Mouse (Mus musculus): ENCODE results near the gene Traf3ip3.
A peak's percentile ranks its signal among the peaks of the same experiment; 100 is the strongest.

The Traf3ip3 gene

DNA sequence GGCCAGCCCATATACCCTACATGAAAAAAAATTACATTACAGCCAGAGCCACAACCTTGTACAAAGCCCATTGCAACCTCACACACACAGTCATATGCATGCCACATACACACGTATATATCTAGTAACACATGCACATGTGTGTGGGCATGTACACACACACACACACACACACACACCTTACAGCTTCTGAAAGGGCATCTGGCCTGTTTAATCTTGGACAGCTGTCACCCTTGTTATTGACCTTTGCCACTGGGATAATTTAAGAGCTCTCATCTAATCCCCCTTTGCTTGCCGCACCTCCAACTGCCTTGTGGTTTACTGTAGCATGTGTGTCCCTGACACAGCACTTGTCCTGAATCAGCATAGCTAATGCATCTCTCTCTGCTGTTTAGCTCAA, 2.3 kb upstream of the Traf3ip3 start:
- DNase-seq: no peak

DNA sequence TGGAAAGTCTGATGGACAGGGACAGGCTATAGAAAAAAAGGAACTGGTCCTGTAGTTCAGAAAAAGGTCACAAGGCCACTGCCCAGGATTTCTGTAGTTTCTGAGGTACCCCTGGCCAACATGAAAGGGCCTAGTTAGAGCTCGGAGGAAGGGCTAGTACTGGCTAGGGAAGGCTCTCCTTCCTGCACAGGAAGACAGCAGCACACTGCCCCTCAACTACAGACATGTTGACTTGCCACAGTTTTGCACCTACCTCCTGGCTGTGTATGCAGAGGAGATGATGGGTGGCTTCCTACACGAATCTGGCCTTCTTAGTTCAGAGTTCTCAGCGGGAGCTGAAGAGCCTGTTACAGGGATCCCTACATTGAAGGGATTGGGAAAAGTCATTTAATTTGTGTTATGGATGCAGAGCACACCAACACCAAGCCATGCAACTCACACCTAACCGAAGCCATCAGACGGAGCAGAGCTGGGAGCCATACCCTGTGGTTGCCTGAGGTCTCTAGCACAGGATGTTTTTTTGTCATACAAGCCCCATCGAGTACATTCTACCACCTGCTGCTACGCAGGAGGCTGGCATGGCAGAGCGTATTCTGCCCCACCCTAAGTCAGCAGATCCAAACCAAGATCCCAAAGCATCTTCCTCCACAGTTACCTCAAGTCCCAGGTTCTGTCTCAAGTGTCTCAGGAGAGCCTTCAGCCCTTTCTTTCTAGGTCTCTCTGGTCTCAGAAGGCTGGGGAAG, 692 bp downstream of the Traf3ip3 start:
- peak; percentile 75 for DNase-seq

DNA sequence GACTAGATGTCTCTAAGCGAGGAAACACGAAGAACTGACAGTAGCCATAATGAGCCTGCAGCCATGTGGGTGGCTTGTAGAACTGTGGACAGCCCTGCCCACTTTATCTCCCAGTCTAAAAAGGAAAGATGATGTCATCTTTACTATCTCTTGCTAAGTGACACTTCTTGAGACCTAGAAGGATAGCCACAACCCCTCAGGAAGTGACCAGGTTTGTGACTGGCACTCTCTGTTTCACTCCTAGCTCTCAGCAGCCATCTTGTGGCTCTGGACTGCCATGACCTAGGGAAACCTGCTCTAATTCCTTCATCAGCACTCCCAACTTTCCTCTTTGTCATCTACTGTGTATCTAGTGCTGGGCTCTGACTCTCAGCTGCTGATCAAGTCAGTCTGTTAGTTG, 3.2 kb downstream of the Traf3ip3 start:
- no peak for DNase-seq

DNA sequence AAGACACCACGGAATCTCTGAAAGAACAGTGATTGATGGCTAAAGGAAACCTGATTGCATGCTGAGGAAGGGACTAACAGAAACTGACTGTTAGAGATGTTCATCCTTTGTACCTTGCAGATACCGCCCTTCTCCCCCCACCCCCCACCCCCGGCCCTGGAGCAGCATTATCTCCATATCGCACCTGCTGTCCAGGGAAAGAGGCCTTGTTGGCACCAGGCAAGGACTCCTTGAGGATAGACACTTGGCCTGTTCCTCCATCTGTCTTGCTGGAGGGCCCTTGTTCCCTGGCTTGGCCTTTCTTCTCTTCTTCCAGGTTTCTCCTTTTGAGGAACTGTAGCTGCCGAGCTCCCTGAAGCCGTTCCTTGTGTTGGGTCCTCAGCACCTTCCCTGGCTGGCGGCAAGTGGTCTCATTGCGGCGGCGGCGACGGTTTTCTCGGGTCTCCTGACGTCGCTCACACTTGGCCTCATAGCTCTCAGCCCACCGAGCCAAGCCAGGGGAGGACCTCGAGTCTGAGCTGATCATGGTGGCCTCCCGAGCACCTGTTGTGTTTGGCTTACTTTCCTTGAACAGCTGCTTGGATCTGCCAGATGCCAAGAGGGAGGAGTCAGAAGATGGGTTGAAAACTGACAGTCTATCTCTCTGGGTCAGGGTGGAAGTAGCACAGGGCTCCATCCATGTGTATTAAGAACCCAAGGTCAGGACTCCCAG, 3.9 kb downstream of the Traf3ip3 start:
- peak; percentile 32 for DNase-seq

DNA sequence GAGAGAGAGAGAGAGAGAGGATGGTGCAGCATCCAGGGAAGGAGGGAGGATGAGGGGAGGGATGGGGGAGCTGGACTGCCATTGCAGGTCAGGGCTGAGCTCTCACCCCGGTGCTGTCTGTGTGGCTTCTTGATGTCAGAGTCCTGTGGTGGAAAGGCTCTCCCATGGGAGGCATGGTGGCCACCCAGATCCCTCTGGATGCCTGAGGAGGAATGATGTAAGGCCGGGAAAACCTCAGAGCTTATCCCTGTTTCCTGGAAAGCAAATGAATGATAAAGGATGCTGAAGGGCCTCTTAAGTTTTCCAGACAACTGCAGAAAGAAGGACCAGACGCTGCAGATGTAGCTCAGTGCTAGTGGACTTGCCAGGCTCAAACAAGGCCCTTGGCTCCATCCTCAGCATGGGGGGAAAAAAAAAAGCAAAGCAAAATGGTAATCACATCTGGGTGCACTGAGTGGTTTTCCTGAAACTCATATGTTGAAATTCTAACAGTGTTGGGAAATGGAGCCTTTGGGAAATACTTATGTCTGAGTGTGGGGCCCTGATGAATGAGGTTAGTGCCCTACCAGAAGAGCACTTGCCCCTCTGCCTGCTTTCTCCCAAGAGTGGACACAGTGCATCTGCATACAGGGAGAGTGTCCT, 6.2 kb downstream of the Traf3ip3 start:
- DNase-seq: peak; percentile 3

DNA sequence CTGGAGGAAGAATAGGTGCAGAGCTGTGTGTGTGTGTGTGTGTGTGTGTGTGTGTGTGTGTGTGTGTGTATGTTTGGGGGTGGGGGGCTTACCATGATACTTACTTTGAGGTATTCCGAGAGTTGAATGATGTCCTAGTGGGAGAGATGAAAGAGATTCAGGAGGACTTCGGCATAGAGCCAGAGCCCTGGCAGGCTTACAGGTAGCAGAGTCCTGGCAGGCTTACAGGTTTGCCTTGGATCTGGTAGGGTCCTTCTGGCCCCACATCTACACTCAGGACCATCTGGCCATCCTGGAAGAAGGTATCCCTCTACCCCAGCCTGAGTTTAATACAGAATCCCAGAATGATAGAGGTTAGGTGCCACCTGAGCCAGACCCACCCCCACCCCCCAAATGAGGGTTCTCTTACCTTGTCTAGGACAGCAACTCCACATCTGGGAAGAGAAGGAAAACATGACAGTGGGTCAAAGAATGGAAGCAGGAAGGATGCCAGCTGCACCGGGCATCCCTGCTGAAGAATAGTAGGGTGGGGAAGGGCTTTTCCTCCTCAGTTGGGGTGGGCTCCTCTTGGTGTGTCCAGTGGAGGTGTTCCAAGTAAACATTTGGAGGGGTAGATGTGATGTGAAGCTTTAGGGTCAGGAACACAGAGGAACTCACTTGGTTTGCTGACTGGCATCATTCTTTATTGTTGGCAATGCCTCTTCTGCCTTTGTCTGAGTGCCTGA, 6.9 kb downstream of the Traf3ip3 start:
- DNase-seq: no peak

DNA sequence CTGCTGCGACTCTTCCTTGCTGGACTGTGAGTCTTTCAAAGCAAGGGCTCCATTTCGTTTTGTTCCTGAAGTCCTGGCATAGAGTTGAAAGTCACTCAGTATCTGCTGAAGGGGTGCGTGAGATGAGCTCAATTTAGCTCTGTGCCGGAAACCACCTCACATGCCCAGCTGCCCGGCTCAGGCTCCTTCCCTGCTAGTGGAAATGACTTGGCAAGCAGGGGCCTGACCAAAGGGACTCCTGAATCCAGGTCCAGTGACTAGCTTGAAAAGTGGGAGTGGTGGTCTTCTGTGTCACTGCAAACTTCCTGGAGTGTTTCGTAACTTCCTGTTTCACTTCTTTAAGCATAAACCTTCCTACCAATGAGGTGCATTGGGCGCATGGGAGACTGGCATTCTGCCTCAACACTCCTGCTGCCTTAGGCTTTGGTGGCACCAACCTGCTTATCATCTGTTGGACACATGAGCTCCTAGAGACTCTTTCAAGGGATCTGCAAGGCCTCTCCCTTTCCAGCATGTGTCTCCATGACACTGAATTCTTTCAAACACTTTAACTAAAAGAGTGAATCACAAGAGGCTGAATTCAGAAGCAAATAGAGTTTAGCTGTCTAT, 9.7 kb downstream of the Traf3ip3 start:
- no peak for DNase-seq

DNA sequence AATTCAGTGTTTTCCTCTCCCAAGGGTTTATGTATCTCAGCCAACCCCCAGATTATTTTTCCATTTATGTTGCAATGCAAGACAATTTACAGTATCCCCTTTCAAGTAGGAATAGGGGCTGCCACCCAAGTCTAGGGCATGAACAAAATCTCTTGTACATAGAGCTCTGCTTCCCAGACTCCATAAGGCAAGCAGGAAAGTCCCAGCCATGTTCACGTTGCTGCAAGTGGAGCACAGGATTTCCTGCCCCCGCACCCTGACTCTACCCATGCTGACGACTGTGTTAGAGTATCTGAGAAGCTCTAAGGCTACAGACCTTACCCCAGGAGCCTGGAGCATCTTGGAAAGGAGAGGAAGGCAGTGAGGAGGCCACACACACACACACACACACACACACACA, 11.7 kb downstream of the Traf3ip3 start:
- DNase-seq: no peak

DNA sequence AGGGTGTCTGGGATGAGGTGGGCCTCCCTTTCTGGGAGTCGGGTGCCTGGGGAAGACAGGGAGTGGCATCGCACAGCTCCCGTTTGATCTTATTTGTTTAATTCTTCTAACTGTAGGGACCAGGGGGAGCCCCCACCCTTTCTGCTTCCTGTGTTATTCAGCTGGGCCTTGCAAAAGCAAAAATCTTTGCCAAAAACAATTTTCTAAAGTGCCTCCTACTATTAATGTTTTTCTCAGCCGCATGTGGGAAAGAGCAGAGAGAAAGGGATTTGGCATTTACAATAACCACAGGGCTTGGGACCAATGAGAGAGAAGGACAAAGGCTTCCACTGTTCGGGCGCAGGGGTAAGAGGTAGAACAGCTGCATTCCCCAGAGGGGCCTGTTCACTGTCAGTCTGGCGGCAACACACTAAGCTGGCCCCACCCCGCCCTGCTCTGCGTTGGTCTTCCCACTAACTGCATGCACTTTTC, 12.3 kb downstream of the Traf3ip3 start:
- peak; percentile 75 for DNase-seq

DNA sequence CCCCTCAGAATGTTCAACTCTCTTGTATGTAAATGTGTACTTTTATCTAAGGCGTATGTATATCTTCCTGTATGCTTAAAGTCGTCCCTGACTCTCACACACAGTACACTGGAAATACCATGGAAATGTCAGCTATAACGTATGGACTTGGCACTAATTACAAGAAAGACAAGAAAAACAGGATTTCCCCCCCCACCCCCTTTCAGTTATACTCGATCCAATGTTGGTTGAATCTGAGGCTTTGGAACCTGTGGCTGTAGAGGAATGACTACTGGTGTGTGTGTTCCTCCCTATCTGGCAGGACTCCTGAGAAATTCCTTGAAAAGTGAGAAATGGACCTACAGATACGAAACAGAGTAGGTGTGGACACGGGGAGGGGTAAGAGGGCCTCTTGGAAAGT, 13.2 kb downstream of the Traf3ip3 start:
- DNase-seq: no peak

DNA sequence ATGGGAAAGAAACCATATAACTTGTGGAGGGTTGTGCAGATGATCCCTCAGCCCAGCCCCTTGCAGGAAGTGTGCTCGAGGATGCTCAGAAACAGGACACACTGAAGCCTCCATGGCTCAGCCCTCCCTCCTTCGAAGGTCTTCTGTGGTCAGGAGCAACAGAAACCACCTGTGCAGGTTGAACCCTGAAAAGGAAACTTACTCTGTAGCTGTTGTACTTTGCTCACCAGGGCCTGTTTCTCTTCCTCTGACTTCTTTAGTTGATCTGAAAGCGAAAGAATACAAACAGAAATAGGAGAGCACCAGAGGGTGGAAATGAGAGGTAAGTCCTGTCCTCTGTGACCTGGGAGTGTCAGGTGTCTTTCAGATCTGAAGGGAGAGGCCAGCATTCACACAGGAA, 20.4 kb downstream of the Traf3ip3 start:
- no peak for DNase-seq

DNA sequence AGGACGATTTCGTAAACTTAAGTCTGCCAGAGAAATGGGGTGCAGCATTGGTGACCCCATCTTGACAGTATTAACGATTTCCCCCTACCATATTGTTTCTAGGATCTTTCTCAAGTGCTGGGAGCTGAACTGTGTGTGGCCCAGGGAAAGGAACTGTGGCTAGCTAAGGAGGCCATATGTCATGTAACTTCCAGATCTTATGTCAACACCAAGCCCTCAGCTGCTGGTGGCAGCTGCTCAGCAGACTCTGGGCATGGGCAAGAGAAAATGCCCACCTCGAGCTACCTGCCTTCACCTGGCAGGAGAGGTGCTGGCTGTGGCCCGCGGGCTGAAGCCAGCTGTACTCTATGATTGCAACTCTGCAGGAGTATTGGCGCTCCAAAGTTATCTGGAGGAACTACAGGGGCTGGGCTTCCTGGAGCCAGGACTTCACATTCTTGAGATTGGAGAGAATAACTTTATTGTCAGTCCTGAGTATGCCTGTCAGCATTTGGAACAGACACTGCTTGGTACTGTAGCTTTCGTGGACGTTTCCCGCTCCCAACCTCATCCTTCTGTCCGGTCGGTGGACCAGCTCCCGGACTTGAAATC, 27.3 kb downstream of the Traf3ip3 start:
- DNase-seq: peak; percentile 35

DNA sequence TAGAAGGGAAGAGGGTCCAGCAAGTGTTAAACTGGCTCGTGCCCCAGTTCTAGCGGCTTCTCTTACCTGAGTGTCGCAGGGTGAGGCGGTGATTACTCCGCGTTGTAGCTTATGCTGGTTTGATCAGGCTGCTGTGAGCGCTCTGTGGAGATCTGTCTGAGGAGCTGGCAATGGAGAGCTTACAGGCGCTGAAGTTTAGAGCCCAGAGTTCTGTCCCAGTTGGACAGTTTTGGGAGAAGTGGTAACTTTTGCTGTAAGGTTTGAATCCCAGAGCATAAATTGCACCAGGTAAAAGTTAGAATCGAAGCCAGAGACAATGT, 27.7 kb downstream of the Traf3ip3 start:
- no peak for DNase-seq

DNA sequence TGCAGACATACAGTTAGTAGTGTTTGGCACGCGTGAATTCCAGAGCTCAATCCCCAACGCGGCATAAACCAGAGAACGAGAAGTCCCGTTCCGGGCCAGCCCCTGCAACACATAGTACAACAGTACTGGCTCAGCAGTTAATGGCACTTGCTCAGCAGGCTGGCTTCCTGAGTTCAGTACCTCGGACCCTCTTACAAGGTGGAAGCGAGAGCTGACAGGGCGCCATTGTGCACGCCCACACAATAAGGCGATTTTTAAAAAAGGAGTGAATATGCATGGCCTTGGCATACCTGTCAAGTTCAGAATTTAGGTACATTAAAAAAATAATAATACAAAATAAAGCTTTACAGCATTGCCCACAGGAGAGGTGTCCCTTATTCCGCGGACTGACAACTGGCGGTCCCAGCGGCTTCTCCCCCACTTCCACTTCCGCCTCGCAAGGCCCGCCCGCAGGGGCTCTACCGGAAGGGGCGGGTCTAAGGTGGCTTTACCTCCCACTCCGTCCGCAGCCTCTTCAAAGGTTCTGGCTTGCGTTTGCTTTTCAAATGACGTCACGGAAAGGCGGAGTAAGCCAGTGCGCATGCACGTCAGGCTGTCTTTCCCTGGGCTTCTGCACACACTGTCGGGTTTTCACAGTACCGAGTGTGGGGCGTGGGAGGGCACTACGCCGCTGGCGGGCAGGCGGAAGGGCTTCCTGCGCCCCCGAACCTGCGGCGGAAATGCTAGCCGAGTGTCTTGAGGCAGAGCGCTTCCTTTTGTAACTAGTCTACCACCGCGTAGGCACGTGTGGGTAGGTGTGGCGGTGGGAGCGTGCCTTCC, 28.3 kb downstream of the Traf3ip3 start:
- peak; percentile 98 for DNase-seq

DNA sequence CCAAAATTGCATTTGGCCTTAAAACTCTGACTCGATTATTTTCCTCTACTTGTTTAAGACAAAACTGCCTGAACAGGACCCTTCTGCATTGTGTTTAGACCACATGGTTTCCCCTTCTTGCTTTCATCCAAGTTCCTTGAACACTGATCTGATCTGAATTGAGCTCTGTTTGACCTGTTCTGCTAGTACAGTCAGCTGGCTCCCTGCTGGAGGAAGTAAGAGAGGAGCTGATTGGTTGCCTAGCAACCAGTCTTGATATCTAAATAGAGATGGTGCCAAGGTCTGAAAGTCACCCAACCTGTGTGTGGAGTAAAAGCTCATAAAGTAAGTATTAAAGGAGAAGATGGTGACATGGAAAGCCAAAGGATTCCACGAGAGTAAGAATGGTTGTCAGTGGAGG, 31.6 kb downstream of the Traf3ip3 start:
- peak; percentile 53 for DNase-seq

DNA sequence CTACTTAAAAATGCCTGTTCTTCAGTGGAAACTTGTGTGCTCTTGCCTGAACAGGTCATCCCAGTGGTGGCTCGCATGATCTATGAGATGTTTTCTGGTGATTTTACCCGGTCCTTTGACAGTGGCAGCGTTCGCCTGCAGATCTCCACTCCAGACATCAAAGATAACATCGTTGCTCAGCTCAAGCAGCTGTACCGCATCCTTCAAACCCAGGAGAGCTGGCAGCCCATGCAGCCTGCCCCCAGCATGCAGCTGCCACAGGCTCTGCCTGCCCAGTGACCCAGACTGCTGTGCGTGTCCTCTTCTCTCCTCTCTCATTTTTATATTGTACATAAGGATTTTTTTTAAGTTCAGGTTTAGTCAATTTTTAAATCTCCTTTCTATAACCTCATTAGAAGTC, 32.3 kb downstream of the Traf3ip3 start:
- DNase-seq: peak; percentile 74

DNA sequence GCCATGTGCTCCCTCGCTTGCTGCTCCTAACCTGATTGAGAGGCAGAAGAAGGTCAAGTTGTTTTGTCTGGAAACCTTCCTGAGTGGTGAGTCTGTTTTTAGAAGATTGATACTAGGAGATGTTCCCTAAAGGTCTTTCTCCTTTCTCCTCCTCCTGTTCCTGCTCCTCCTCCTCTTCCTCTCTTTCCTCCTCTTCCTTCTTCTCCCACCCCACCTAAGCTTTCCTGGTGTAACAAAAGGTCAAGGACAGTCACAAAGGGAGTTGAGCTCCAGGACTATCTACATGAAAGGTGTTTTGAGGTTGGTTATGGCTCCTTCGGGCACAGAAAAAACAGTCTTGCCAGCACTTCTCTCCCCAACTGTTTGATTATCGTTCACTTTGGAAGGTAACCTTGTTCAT, 33.8 kb downstream of the Traf3ip3 start, which contains the start of gene A130010J15Rik:
Gene A130010J15Rik (plus strand): TSS at position 301 of the 400 bp plus-strand sequence.
- no peak for DNase-seq

DNA sequence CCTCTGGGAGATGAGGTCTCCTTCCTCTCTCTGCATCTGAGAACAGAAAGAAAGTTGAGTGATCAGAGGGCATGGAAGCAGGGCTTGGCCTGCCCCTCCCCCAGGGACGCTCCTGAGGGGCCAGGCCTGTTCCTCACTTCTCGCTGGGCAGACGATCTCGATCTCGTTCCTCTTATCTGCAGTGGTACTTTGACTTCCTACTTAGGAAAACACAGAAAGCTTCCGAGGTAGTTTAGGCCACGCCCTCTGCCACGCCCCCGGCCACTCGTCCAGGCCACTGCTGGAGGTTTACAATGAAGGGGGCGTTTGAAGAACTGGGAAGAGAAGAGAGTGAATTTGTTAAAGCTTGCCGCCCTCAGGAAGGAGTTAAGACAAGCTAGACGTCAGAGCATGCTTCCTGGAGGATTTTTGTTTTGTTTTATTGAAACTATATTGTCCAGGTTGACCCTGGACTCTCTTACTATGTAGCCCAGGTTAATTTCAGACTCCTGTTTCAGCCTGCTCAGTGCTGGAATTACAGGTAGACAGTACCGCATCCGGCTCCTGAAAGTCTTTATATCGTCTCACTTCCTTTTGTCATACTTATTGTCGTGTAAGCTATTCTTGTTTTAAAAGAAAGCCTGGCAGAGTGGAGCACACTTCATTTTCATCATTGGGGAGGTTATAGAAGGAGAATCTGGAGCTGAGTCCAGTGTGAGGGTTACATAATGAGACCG, 41.0 kb downstream of the Traf3ip3 start:
- DNase-seq: peak; percentile 79

DNA sequence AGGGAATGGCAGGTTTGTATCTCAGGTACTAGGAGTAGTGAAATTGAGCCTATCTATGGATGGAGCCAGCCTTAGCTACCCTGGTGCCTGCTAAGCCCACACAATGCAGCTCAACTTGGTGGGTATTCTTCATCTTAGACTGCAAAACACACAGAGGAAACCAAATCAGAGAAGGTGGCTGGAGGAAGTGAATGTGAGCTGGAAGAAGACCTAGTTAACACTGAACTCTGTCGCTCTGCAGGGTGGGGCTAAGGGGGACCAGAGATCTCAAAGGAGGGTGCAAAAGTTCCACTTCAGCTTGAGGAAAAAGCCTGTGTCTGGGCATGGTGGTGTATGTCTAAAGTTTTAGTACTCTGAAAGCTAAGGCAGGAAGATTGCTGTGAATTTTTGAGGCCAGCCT, 41.9 kb downstream of the Traf3ip3 start:
- peak; percentile 71 for DNase-seq

DNA sequence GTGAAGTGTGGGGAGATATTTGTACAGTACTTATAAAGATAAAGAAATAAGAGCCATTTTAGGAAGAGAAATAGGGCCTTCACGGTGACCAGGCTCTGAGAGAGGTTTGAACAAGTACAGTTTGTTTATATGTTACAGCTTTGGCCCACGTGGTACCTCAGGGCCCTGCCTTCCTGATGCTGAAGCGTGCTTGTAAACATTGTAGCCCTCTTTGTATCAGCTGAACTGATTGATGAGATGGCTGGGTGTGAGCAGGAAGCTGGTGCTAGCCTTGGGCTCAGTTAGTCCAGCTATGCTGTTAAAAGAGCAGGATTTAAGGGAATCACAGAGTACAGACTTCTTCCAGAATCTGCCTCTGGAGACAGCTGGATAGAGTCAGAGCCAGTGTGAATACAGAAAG, 42.3 kb downstream of the Traf3ip3 start:
- DNase-seq: no peak

DNA sequence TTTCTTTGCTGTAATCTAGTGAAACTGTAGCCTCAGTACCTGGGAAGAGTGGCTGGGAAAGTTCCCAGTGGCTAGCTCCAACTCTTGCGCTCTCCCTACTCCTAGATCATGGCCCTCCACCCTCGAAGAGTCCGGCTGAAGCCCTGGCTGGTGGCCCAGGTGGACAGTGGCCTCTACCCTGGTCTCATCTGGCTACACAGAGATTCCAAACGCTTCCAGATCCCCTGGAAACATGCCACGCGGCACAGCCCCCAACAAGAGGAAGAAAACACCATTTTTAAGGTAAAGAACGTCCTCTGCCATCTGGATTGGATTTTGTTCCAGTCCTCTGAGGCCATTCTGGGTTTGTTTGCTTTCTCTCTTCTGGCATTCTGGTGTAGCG, 44.4 kb downstream of the Traf3ip3 start:
- DNase-seq: no peak

Data from thymus, postnatal 14 days (tissue).